Mouse (Mus musculus): ENCODE results near the gene Pacs1.

GRCm38 (mm10) chr19:5108702-5109101, 164.2 kb downstream of the Pacs1 start:
- TF ChIP-seq CTCF (IDR thresholded peaks at IDR 0.05; ENCODE audit: borderline replicate concordance, insufficient read depth, low read length) (no peak), POLR2A (IDR thresholded peaks at IDR 0.05; ENCODE audit: low read depth, low read length) (no peak)

Data from embryonic fibroblast, embryonic 13.5 days (primary cell).